Mouse (Mus musculus) kidney, adult 2 months (tissue): ENCODE results near the gene Spcs2. TPM values are rescaled to one million over a fixed set of nuclear protein-coding genes. Genes with fewer than 3 reads are reported as not detected.

Experiments used
- DNase-seq: peaks from one replicate; pipeline ENCODE4 v3.0.0; 2021
- H3K27ac ChIP-seq: fragments of 200-500 bp; 2 replicates; pipeline ENCODE4 v1.5.1; 2012; ENCODE audit warnings: low read depth, low read length, control low read depth, inconsistent platforms; ENCODE audit not compliant: insufficient read depth
- H3K27me3 ChIP-seq: fragments of 200-500 bp; replicated peaks from 2 replicates; pipeline ENCODE4 v1.6.1; 2012; ENCODE audit warnings: mild to moderate bottlenecking, moderate library complexity, low read length, inconsistent platforms; ENCODE audit not compliant: control insufficient read depth, insufficient read depth
- H3K36me3 ChIP-seq: fragments of 200-500 bp; 2 replicates; pipeline ENCODE4 v1.6.1; 2012; ENCODE audit warnings: mild to moderate bottlenecking, moderate library complexity, low read length, inconsistent platforms; ENCODE audit not compliant: control insufficient read depth, insufficient read depth
- H3K4me1 ChIP-seq: fragments of 200-500 bp; 2 replicates; pipeline ENCODE4 v1.6.1; 2011; ENCODE audit warnings: low read length; ENCODE audit not compliant: control insufficient read depth, insufficient read depth
- H3K4me3 ChIP-seq: fragments of 200-500 bp; 2 replicates; pipeline ENCODE4 v1.5.1; 2011; ENCODE audit warnings: mild to moderate bottlenecking, low read depth, low read length, control low read depth; ENCODE audit not compliant: insufficient read depth
- CTCF ChIP-seq: fragments of 200-500 bp; conservative IDR thresholded peaks from 2 replicates; pipeline ENCODE4 v1.5.1; 2011; ENCODE audit warnings: low read depth, mild to moderate bottlenecking, control low read depth, low read length, moderate library complexity, mixed read lengths; ENCODE audit not compliant: insufficient read depth, insufficient read length
- POLR2A ChIP-seq: fragments of 200-500 bp; IDR thresholded peaks from one replicate; pipeline ENCODE4 v1.6.1; 2011; ENCODE audit warnings: low read depth, low read length, control low read depth
- WGBS: fragments of 180-500 bp; shearing (Covaris S2); methylation state at CpG from one replicate; pipeline ENCODE4 v1.1.7; 2018; 5-methylcytosine and 5-hydroxymethylcytosine counted together
- polyA plus RNA-seq: library from polyadenylated mRNA; depleted of rRNA; stranded (reverse); fragments of >200 nt; gene quantifications from 2 replicates; pipeline ENCODE4 v1.2.3, GENCODE M21; 2012

Gene Spcs2
- polyA plus RNA-seq, 1 experiment = 39.7 TPM

DNA sequence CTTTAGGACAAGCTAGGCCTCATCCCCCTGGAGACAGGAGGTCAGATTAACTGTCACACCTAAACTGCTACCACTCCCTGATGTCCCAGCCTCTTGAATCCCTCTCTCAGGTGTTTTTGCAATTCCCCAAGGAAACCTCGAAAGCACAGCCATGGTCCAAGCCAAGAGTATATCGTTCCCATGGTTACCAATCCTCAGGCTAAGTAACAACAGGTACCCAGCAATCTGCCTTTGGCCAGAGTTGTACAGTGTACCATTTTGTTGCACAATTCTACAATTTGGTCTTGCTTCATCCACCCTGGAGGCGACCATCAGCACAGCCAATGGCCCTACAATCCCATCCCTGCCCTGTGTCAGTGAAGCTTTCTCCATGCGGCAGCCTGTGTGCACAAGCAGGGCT lies 33.6 kb upstream of the Spcs2 start:
- Histone ChIP-seq H3K4me1 (no peaks in the 10 kb centered on the region), H3K27me3 (no peaks in the 10 kb centered on the region), H3K36me3 (no peaks in the 10 kb centered on the region), H3K4me3 (no peak overlapping the region), H3K27ac (no peak overlapping the region)
- WGBS = 79% methylated on average over 4 of the region's 4 CpGs
- DNase-seq = no peak
- TF ChIP-seq POLR2A (no peak), CTCF (no peak)

DNA sequence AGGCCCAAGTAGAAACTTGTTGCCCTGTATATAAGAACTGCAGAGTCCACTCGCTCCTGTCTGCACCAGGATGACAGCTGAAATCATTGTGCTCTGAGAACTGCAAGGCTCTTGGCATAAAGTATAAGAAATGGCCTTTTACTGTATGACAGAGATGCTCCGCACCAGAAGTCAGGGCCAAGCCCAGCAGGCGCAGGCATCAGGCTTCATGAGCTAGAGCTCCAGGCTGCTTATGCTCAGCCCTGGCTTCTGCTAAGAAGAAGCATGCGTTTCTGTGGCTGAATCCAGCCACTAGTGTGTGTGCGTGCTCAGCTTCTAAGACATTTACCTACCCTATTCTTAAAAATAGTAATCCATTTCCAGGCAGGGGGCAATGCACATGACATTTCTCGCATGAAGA lies 31.2 kb upstream of the Spcs2 start:
- no peak for TF ChIP-seq POLR2A
- no peak for TF ChIP-seq CTCF
- Histone ChIP-seq H3K4me1 (no peaks in the 10 kb centered on the region), H3K27me3 (no peaks in the 10 kb centered on the region), H3K36me3 (no peaks in the 10 kb centered on the region), H3K4me3 (no peak overlapping the region), H3K27ac (no peak overlapping the region)
- 90% methylated on average over 6 of the region's 6 CpGs for WGBS
- no peak for DNase-seq

DNA sequence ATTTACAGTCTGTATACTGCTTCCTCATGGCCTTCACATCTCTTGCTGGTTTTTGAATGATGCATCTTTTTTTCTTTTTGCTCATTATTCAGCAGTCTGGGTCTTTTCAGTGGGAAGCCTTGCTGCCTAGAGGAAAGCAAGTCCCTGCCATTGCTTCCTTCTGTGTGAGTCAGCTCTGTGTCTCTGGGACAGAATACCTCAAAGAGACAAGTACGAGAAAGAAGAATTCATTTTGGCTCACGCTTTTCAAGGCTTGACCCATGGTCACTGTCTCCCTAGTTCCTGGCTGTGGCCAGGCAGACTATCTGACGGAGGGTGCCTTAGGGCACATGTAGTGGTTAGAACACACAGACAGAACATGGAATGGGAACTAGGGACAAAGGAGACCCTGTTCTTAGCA lies 30.7 kb upstream of the Spcs2 start:
- 87% methylated on average over 3 of the region's 3 CpGs for WGBS
- Histone ChIP-seq H3K27me3 (no peaks in the 10 kb centered on the region), H3K27ac (no peak overlapping the region), H3K36me3 (no peaks in the 10 kb centered on the region), H3K4me1 (no peaks in the 10 kb centered on the region), H3K4me3 (no peak overlapping the region)
- no peak for TF ChIP-seq POLR2A
- TF ChIP-seq CTCF = no peak
- no peak for DNase-seq

DNA sequence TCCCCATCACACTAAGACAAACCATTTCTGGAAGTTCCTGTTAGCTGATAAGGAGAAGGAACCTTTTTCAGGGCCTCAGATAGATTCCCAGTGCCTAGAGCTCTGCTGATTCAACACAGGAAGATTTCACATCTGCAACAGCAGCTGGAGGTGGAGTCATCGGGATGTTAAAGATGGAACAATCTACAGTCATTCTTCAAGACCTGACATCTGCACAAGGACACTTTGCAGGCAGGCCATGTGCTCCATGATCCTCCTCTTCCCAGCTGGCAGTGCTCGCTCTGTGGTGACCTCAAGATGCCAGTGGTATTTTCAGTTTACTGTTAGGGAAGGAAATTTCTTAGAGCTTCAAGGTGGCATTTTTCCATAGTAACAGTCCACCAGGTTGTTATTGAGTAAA lies 29.1 kb upstream of the Spcs2 start:
- H3K4me3 ChIP-seq = no peak overlapping the region
- no peak overlapping the region for H3K27ac ChIP-seq
- no peaks in the 10 kb centered on the region for H3K27me3 ChIP-seq
- 90% methylated on average over 2 of the region's 2 CpGs for WGBS
- no peak for TF ChIP-seq CTCF
- no peak for TF ChIP-seq POLR2A
- DNase-seq = no peak
- H3K4me1 ChIP-seq = no peaks in the 10 kb centered on the region
- H3K36me3 ChIP-seq = no peaks in the 10 kb centered on the region

DNA sequence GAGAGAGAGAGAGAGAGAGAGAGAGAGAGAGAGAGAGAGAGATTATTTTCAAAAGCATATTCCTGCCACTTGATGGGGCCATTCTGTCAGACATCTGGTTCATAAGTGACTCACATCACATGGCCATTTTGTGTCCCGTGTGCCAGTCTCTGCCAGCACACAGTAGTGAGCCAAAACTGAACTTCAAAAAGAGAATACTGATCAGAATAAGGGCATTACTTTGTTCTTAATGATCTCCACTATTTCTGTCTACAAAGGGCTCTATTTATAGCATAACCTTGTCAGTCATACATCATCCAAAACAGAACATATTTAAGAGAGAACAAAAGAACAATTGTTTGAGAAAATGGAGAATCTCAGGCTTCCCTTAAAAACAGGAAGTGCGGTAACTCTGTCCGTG lies 28.2 kb upstream of the Spcs2 start:
- TF ChIP-seq CTCF (no peak), POLR2A (no peak)
- Histone ChIP-seq H3K27me3 (no peaks in the 10 kb centered on the region), H3K4me1 (no peaks in the 10 kb centered on the region), H3K36me3 (no peaks in the 10 kb centered on the region), H3K4me3 (no peak overlapping the region), H3K27ac (no peak overlapping the region)
- WGBS = 47% methylated on average over 3 of the region's 3 CpGs
- no peak for DNase-seq

DNA sequence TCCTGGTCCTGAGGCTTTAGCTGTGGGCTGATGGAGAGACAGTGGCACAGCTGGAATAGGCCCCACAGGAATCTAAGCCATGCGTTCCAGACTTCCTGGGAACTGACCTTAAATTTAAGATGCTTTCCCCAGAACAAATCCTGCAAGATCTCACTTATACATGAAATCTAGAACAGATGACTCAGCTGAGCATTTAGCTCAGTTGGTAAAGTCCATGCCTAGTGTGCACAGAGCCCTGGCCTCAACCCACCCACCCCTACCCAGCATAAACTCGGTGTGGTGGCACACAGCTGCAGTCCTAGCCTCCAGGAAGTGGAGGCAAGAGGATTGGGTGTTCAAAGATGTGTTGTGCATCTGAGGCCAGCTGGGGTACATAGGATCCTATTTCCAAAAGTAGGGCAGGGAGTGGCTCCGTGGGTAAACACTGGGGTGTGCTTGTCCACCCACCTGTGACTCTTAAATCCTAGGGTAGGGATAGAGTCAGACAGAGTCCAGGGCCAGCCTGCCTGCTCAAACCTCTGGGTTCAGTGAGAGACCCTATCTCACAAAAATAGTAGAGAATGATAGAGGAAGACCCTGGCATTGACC lies 27.0 kb upstream of the Spcs2 start:
- WGBS = 46% methylated on average over 3 of the region's 3 CpGs
- Histone ChIP-seq H3K4me3 (no peak overlapping the region), H3K27me3 (no peaks in the 10 kb centered on the region), H3K4me1 (no peaks in the 10 kb centered on the region), H3K36me3 (no peaks in the 10 kb centered on the region), H3K27ac (no peak overlapping the region)
- no peak for TF ChIP-seq POLR2A
- no peak for TF ChIP-seq CTCF
- DNase-seq = no peak

DNA sequence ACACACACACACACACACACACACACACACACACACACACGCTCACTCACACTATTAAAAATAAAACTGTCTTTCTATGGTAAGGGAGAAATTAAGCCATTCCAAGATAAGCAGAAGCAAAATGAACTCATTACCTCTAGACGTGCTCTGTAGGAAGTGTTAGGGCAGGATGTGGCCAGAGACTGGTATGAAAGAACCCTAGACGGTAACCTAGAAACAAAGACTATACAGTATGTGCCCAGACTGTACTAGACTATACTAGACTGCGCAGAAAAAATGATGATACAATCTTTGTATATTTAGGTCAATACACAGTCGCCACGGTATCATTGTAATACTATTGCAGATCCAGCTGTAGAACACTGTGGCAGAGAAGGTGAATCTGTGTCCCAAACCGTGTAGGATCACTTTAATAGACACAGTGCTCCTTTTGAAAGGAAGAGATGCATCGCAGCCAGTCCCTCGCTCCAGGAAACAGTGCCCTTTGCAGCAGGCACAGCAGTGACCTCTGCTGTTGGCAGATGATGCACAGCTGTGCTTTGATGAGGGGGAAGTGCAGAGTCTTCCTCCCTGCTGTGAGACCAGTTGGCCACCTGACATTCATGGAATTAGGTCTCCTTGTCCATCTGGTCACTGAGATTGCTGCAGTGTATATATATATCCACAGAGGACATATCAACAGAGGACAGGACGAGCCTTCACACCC lies 26.1 kb upstream of the Spcs2 start:
- Histone ChIP-seq H3K4me1 (no peaks in the 10 kb centered on the region), H3K27ac (no peak overlapping the region), H3K36me3 (no peaks in the 10 kb centered on the region), H3K27me3 (no peaks in the 10 kb centered on the region), H3K4me3 (no peak overlapping the region)
- TF ChIP-seq CTCF (peak; percentile 32; the same call in 1 of the 2 replicates), POLR2A (no peak)
- no peak for DNase-seq
- WGBS = 42% methylated on average over 10 of the region's 10 CpGs
